Mouse (Mus musculus) C2C12 (cell line): ENCODE results near the gene Rims3.
A peak's percentile ranks its signal among the peaks of the same experiment; 100 is the strongest.

Experiments used
- CEBPB ChIP-seq: IDR thresholded peaks from one replicate; pipeline ENCODE4 v1.6.1; 2011; ENCODE audit warnings: low read depth, mild to moderate bottlenecking, control low read depth, moderate library complexity
- CTCF ChIP-seq: IDR thresholded peaks from one replicate; pipeline ENCODE4 v1.5.1; 2011; ENCODE audit not compliant: control insufficient read depth, insufficient read depth, insufficient read length
- MAX ChIP-seq: IDR thresholded peaks from one replicate; pipeline ENCODE4 v1.6.1; 2011; ENCODE audit warnings: mild to moderate bottlenecking, control low read depth
- MYOD1 ChIP-seq: IDR thresholded peaks from one replicate; pipeline ENCODE4 v1.6.1; 2011; ENCODE audit warnings: low read depth; ENCODE audit not compliant: control insufficient read depth, insufficient read length
- USF1 ChIP-seq: IDR thresholded peaks from one replicate; pipeline ENCODE4 v1.6.1; 2011; ENCODE audit warnings: low read depth, mild to moderate bottlenecking, control low read depth, moderate library complexity

DNA sequence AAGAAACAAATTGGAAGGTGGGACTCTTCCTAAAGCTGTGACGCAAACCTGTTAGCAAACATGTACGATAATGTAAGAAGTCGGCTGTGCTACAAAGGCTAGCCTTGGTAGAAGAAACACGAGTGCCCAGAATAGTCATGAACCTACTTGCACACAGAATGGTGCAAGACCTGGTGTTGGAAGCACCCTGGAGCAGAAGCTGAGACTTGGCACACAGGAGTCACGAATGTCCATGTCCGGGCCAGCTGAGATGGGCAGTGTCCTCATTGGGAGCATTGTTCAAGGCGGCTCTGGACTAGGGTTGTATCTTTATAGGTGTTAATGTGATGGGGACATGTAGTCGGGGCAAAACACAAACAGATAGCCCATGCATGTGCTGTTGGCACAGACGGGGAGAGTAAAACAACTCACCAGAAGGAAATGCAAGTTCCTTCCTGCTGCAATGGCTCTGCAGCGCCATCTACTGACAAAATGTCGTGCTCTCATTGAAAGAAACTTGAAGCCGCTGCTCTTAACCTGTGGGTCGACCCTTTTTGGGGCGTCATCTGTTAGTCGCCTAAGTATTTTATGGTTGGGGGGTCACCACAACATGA lies 55.0 kb downstream of the Rims3 start:
- TF ChIP-seq CTCF (peak; percentile 68), USF1 (no peak), CEBPB (no peak), MAX (no peak), MYOD1 (no peak)
